Mouse (Mus musculus) kidney, postnatal 0 days (tissue): ENCODE data around the gene Gm28230. TPM values are rescaled to one million over a fixed set of nuclear protein-coding genes. Genes with fewer than 3 reads are reported as not detected.

Experiments
- ATAC-seq: fragments of 200-750 bp; cut with Nextera tagmentation; replicated peaks from 2 replicates; pipeline ENCODE4 v1.8.0; 2017; ENCODE audit warnings: low read depth, moderate number of reproducible peaks, moderate TSS enrichment, moderate library complexity; ENCODE audit not compliant: low FRiP score
- DNase-seq: peaks from one replicate; pipeline ENCODE4 v3.0.0-alpha.2; 2016; ENCODE audit warnings: low spot score
- H3K27ac ChIP-seq: fragments of 300-500 bp; sonication (generic); 2 replicates; pipeline ENCODE4 v1.5.1; 2014; ENCODE audit warnings: mild to moderate bottlenecking
- H3K27me3 ChIP-seq: fragments of 300-500 bp; sonication (generic); 2 replicates; pipeline ENCODE4 v1.6.1; 2014; ENCODE audit warnings: low read length, mixed read lengths; ENCODE audit not compliant: insufficient read depth
- H3K36me3 ChIP-seq: fragments of 300-500 bp; sonication (generic); 2 replicates; pipeline ENCODE4 v1.6.1; 2014; ENCODE audit warnings: low read length, mixed read lengths; ENCODE audit not compliant: insufficient read depth
- H3K4me1 ChIP-seq: fragments of 300-500 bp; sonication (generic); replicated peaks from 2 replicates; pipeline ENCODE4 v1.6.1; 2014; ENCODE audit warnings: antibody characterized with exemption, low read length, mixed read lengths; ENCODE audit not compliant: insufficient read depth
- H3K4me2 ChIP-seq: fragments of 300-500 bp; sonication (generic); 2 replicates; pipeline ENCODE4 v1.6.1; 2014; ENCODE audit warnings: mild to moderate bottlenecking, low read length, moderate library complexity, mixed read lengths
- H3K4me3 ChIP-seq: fragments of 300-500 bp; sonication (generic); replicated peaks from 2 replicates; pipeline ENCODE4 v1.5.1; 2014; ENCODE audit warnings: low read depth, low read length
- H3K9ac ChIP-seq: fragments of 300-500 bp; sonication (generic); 2 replicates; pipeline ENCODE4 v1.6.1; 2014; ENCODE audit warnings: low read depth, low read length
- H3K9me3 ChIP-seq: fragments of 300-500 bp; sonication (generic); replicated peaks from 2 replicates; pipeline ENCODE4 v1.6.1; 2016; ENCODE audit warnings: low read length, inconsistent platforms, mixed read lengths
- CTCF ChIP-seq: IDR thresholded peaks from 2 replicates; pipeline ENCODE4 v1.5.1; 2016; ENCODE audit warnings: antibody characterized with exemption, low read depth, mild to moderate bottlenecking, moderate library complexity
- WGBS: fragments of 180-500 bp; shearing (Covaris S2); extraction: QIAGEN DNeasy Blood & Tissue Kit; methylation state at CpG from one replicate; pipeline ENCODE4 v1.1.7; 2014; 5-methylcytosine and 5-hydroxymethylcytosine counted together
- polyA plus RNA-seq: library from polyadenylated mRNA; unstranded; fragments of >200 nt; fragmentation: Nextera tagmentation; extraction: Ambion mirVana; gene quantifications from 2 replicates; pipeline ENCODE4 v1.2.1, GENCODE M21; 2015

Gene Gm28230
- polyA plus RNA-seq, 1 experiment from 2014 or later: 1.3 TPM

GRCm38 (mm10) chr2:74720955-74721491 lies 5.5 kb upstream of the Gm28230 start:
- Histone ChIP-seq H3K9ac (0 out of 2 replicates have a peak overlapping the region, but pooled peaks have one; percentile 27), H3K4me1 (peaks cover 40% of the 10 kb centered on the region), H3K27ac (peak overlapping the region; percentile 39; the same call in 1 of the 2 replicates), H3K4me2 (peak overlapping the region; percentile 65), H3K36me3 (no peaks in the 10 kb centered on the region), H3K9me3 (no peaks in the 10 kb centered on the region), H3K27me3 (no peaks in the 10 kb centered on the region), H3K4me3 (0 out of 2 replicates have a peak overlapping the region, but pooled peaks have one; percentile 8)
- WGBS: 39% methylated on average over 5 of the region's 5 CpGs
- ATAC-seq: no peak
- no peak for DNase-seq
- TF ChIP-seq CTCF: no peak

GRCm38 (mm10) chr2:74721882-74722281 lies 4.6 kb upstream of the Gm28230 start:
- WGBS: 11% methylated on average over 6 of the region's 6 CpGs
- no peak for TF ChIP-seq CTCF
- ATAC-seq (no peak), DNase-seq (peak; percentile 90)
- Histone ChIP-seq H3K9ac (no peak overlapping the region), H3K9me3 (no peaks in the 10 kb centered on the region), H3K27ac (peak overlapping the region; percentile 15; the same call in 1 of the 2 replicates), H3K27me3 (no peaks in the 10 kb centered on the region), H3K4me2 (peak overlapping the region; percentile 65), H3K36me3 (no peaks in the 10 kb centered on the region), H3K4me1 (peaks cover 45% of the 10 kb centered on the region), H3K4me3 (peak overlapping the region; percentile 8)

- Histone ChIP-seq H3K4me3 (peak overlapping the region; percentile 22), H3K27ac (peak overlapping the region; percentile 63), H3K9ac (0 out of 2 replicates have a peak overlapping the region, but pooled peaks have one; percentile 35), H3K27me3 (no peaks in the 10 kb centered on the region), H3K36me3 (no peaks in the 10 kb centered on the region), H3K4me2 (peak overlapping the region; percentile 65), H3K9me3 (no peaks in the 10 kb centered on the region), H3K4me1 (peaks cover 50% of the 10 kb centered on the region)
- no peak for TF ChIP-seq CTCF
- ATAC-seq (no peak), DNase-seq (no peak)
- 46% methylated on average over 8 of the region's 8 CpGs for WGBS
Observed at GRCm38 (mm10) chr2:74722949-74723348, 3.6 kb upstream of the Gm28230 start.

DNA sequence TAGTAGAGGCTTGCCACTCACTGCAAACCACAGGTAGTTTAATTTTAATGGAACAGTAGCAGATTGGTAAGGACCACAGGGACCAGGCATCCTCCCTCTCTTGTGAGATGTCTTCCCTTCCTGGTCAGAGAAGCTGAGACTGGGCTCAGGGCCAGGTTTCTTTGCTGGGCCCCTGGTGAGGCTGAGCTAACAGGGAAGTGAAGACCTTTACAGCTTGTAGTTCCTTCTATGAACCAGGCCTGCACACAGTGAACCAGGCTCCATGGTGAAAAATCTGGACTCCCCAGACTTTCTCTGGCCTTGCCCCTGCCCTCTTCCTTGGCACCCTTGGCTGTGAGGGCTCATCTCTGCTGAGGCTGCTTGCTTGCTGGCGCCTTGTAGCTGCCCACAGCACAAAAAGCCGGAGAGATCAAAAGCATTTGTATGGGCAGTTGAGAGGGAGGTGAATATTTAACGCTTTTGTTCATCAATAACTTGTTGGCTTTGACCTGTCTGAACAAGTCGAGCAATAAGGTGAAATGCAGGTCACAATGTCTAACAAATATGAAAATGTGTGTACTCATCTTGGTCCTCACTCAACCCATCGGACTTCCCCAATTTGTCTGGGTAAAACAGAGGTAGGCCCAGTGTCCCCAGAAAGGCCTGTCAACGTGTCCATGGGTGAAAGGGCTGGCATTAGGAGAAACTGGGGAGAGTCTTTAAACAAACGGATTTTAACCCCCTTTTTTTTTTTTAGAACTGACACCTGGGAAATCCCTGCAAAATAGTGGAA lies 2.1 kb upstream of the Gm28230 start:
- peak overlapping the region; percentile 63 for H3K27ac ChIP-seq
- ATAC-seq (no peak), DNase-seq (no peak)
- 54% methylated on average over 7 of the region's 7 CpGs for WGBS
- peaks cover 46% of the 10 kb centered on the region for H3K4me1 ChIP-seq
- H3K4me3 ChIP-seq: peak overlapping the region; percentile 22; the same call in 1 of the 2 replicates
- H3K9ac ChIP-seq: peak overlapping the region; percentile 49; the same call in 1 of the 2 replicates
- H3K36me3 ChIP-seq: 0 out of 2 replicates have a peak, but pooled peaks cover 4% of the 10 kb centered on the region
- TF ChIP-seq CTCF: no peak
- H3K4me2 ChIP-seq: peak overlapping the region; percentile 65
- H3K27me3 ChIP-seq: no peaks in the 10 kb centered on the region
- H3K9me3 ChIP-seq: no peaks in the 10 kb centered on the region

DNA sequence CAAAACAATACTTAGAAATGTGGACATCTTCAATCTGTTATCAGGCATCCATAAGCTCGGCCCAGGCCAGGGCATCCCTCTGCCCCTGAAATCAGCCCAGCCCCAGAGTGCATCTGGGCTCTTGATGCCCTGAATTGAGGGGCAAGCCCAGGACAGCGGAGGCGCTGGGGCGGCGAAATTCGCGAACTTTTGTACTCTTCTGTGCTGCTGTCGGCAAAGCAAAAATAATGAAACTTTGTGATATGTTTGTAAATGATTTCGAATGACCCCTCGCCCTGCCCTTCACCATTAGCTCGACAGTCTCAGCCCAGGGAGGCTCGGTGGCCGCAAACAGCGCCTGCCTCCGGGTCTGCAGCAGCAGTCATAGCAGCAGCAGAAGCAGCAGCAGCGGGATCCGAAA lies 1.4 kb upstream of the Gm28230 start:
- 62% methylated on average over 17 of the region's 17 CpGs for WGBS
- Histone ChIP-seq H3K36me3 (0 out of 2 replicates have a peak, but pooled peaks cover 4% of the 10 kb centered on the region), H3K4me3 (peak overlapping the region; percentile 9; the same call in 1 of the 2 replicates), H3K9ac (0 out of 2 replicates have a peak overlapping the region, but pooled peaks have one; percentile 27), H3K4me2 (peak overlapping the region; percentile 65), H3K27ac (no peak overlapping the region), H3K27me3 (no peaks in the 10 kb centered on the region), H3K9me3 (no peaks in the 10 kb centered on the region), H3K4me1 (peaks cover 42% of the 10 kb centered on the region)
- TF ChIP-seq CTCF: no peak
- ATAC-seq: no peak
- no peak for DNase-seq

- peak; percentile 38 for ATAC-seq
- DNase-seq: no peak
- 18% methylated on average over 43 of the region's 43 CpGs for WGBS
- TF ChIP-seq CTCF: no peak
- H3K27me3 ChIP-seq: no peaks in the 10 kb centered on the region
- H3K36me3 ChIP-seq: 0 out of 2 replicates have a peak, but pooled peaks cover 4% of the 10 kb centered on the region
- peak overlapping the region; percentile 65 for H3K4me2 ChIP-seq
- peak overlapping the region; percentile 59 for H3K9ac ChIP-seq
- H3K9me3 ChIP-seq: no peaks in the 10 kb centered on the region
- H3K4me3 ChIP-seq: peak overlapping the region; percentile 30
- peaks cover 36% of the 10 kb centered on the region for H3K4me1 ChIP-seq
- peak overlapping the region; percentile 76 for H3K27ac ChIP-seq
Observed at GRCm38 (mm10) chr2:74726973-74727639, 578 bp downstream of the Gm28230 start.
